Mouse (Mus musculus) liver, postnatal 0 days (tissue): ENCODE measurements at regions not wholly inside any gene's neighbourhood (a gene's known extent, or its start where the extent isn't known, plus 50 kb on each side); places are given as distances from the start of the nearest gene placed in this dataset.

Experiments used
- CTCF ChIP-seq: sonication (generic); IDR thresholded peaks from 2 replicates; pipeline ENCODE4 v1.5.1; 2016; ENCODE audit warnings: antibody characterized with exemption, low read depth
- EP300 ChIP-seq: IDR thresholded peaks from 2 replicates; pipeline ENCODE4 v1.6.1; 2016; ENCODE audit warnings: antibody characterized with exemption, low read depth, mild to moderate bottlenecking

GRCm38 (mm10) chr1:52373817-52374216, 126.7 kb downstream of the Nab1 start:
- TF ChIP-seq EP300 (no peak), CTCF (no peak)
